Mouse (Mus musculus) limb, embryonic 11.5 days (tissue): Measurements from ENCODE around the gene Ctbp1. TPM values are rescaled to one million over a fixed set of nuclear protein-coding genes. Genes with fewer than 3 reads are reported as not detected.

Experiments
- ATAC-seq: fragments of 200-750 bp; cut with Nextera tagmentation; 2 replicates; pipeline ENCODE4 v1.8.0; 2017; ENCODE audit warnings: low read depth; ENCODE audit not compliant: insufficient number of reproducible peaks, low FRiP score, low TSS enrichment
- DNase-seq: peaks from one replicate; pipeline ENCODE4 v3.0.0-alpha.2; 2015; ENCODE audit warnings: low spot score
- H3K27ac ChIP-seq: fragments of 300-500 bp; sonication (generic); replicated peaks from 2 replicates; pipeline ENCODE4 v1.5.1; 2014; ENCODE audit warnings: low read depth, mild to moderate bottlenecking, low read length
- H3K27me3 ChIP-seq: fragments of 300-500 bp; sonication (generic); 2 replicates; pipeline ENCODE4 v1.6.1; 2014; ENCODE audit warnings: mild to moderate bottlenecking, low read length, mixed read lengths; ENCODE audit not compliant: control insufficient read depth, insufficient read depth
- H3K36me3 ChIP-seq: fragments of 300-500 bp; sonication (generic); 2 replicates; pipeline ENCODE4 v1.6.1; 2014; ENCODE audit warnings: mild to moderate bottlenecking, low read length, moderate library complexity, mixed read lengths; ENCODE audit not compliant: control insufficient read depth, insufficient read depth
- H3K4me1 ChIP-seq: fragments of 300-500 bp; sonication (generic); 2 replicates; pipeline ENCODE4 v1.6.1; 2014; ENCODE audit warnings: low read length, mixed read lengths; ENCODE audit not compliant: control insufficient read depth, insufficient read depth
- H3K4me2 ChIP-seq: fragments of 300-500 bp; sonication (generic); 2 replicates; pipeline ENCODE4 v1.6.1; 2014; ENCODE audit warnings: low read depth, mild to moderate bottlenecking, moderate library complexity; ENCODE audit not compliant: severe bottlenecking
- H3K4me3 ChIP-seq: fragments of 300-500 bp; sonication (generic); 2 replicates; pipeline ENCODE4 v1.5.1; 2014; ENCODE audit warnings: low read depth, low read length
- H3K9ac ChIP-seq: fragments of 300-500 bp; sonication (generic); 2 replicates; pipeline ENCODE4 v1.6.1; 2014; ENCODE audit warnings: mild to moderate bottlenecking, low read length
- H3K9me3 ChIP-seq: fragments of 300-500 bp; sonication (generic); 2 replicates; pipeline ENCODE4 v1.6.1; 2016; ENCODE audit warnings: low read length; ENCODE audit not compliant: control insufficient read depth
- WGBS: fragments of 180-500 bp; shearing (Covaris S2); extraction: QIAGEN DNeasy Blood & Tissue Kit; methylation state at CpG from one replicate; pipeline ENCODE4 v1.1.7; 2014; 5-methylcytosine and 5-hydroxymethylcytosine counted together
- polyA plus RNA-seq: library from polyadenylated mRNA; unstranded; fragments of >200 nt; fragmentation: Nextera tagmentation; extraction: Ambion mirVana; gene quantifications from 2 replicates; pipeline ENCODE4 v1.2.1, GENCODE M21; 2014

Gene Ctbp1
- polyA plus RNA-seq, 1 experiment from 2014 or later = 469 TPM

GRCm38 (mm10) chr5:33222841-33223744, 51.7 kb downstream of the Ctbp1 start:
- DNase-seq = no peak
- Histone ChIP-seq H3K36me3 (no peaks in the 10 kb centered on the region), H3K4me1 (peaks cover 7% of the 10 kb centered on the region), H3K4me2 (no peak overlapping the region), H3K27me3 (no peaks in the 10 kb centered on the region), H3K9ac (no peak overlapping the region), H3K9me3 (no peaks in the 10 kb centered on the region), H3K4me3 (no peak overlapping the region), H3K27ac (no peak overlapping the region)
- ATAC-seq = no peak
- 61% methylated on average over 9 of the region's 9 CpGs for WGBS

GRCm38 (mm10) chr5:33222389-33222788, 52.4 kb downstream of the Ctbp1 start:
- peaks cover 12% of the 10 kb centered on the region for H3K4me1 ChIP-seq
- H3K4me3 ChIP-seq = no peak overlapping the region
- no peaks in the 10 kb centered on the region for H3K9me3 ChIP-seq
- DNase-seq (peak; percentile 32), ATAC-seq (no peak)
- WGBS = 34% methylated on average over 6 of the region's 6 CpGs
- H3K4me2 ChIP-seq = no peak overlapping the region
- no peak overlapping the region for H3K27ac ChIP-seq
- H3K9ac ChIP-seq = no peak overlapping the region
- no peaks in the 10 kb centered on the region for H3K36me3 ChIP-seq
- H3K27me3 ChIP-seq = no peaks in the 10 kb centered on the region

- ATAC-seq (no peak), DNase-seq (no peak)
- no peaks in the 10 kb centered on the region for H3K27me3 ChIP-seq
- WGBS = 66% methylated on average over 10 of the region's 10 CpGs
- H3K4me3 ChIP-seq = no peak overlapping the region
- H3K9me3 ChIP-seq = no peaks in the 10 kb centered on the region
- no peak overlapping the region for H3K27ac ChIP-seq
- H3K9ac ChIP-seq = no peak overlapping the region
- H3K4me1 ChIP-seq = peaks cover 12% of the 10 kb centered on the region
- H3K36me3 ChIP-seq = no peaks in the 10 kb centered on the region
- H3K4me2 ChIP-seq = no peak overlapping the region
Measured at GRCm38 (mm10) chr5:33220350-33221044, 54.3 kb downstream of the Ctbp1 start.

GRCm38 (mm10) chr5:33219831-33220230, 55.0 kb downstream of the Ctbp1 start:
- DNase-seq = no peak
- Histone ChIP-seq H3K27ac (no peak overlapping the region), H3K4me1 (peaks cover 12% of the 10 kb centered on the region), H3K9me3 (no peaks in the 10 kb centered on the region), H3K9ac (no peak overlapping the region), H3K36me3 (no peaks in the 10 kb centered on the region), H3K27me3 (no peaks in the 10 kb centered on the region), H3K4me3 (no peak overlapping the region), H3K4me2 (no peak overlapping the region)
- WGBS = 93% methylated on average over 4 of the region's 4 CpGs
- no peak for ATAC-seq

- H3K9me3 ChIP-seq = no peaks in the 10 kb centered on the region
- H3K4me2 ChIP-seq = no peak overlapping the region
- H3K27me3 ChIP-seq = no peaks in the 10 kb centered on the region
- H3K9ac ChIP-seq = no peak overlapping the region
- WGBS = 89% methylated on average over 20 of the region's 20 CpGs
- no peaks in the 10 kb centered on the region for H3K36me3 ChIP-seq
- peaks cover 12% of the 10 kb centered on the region for H3K4me1 ChIP-seq
- H3K4me3 ChIP-seq = no peak overlapping the region
- ATAC-seq (no peak), DNase-seq (no peak)
- H3K27ac ChIP-seq = no peak overlapping the region
Measured at GRCm38 (mm10) chr5:33218746-33219449, 55.9 kb downstream of the Ctbp1 start.

GRCm38 (mm10) chr5:33218081-33218480, 56.7 kb downstream of the Ctbp1 start, which contains the start of gene Spon2:
TSS of gene Spon2 (minus strand) at chr5:33218455.
- Histone ChIP-seq H3K9ac (peak within 1 kb of the TSS; percentile 9; the same call in 1 of the 2 replicates), H3K4me3 (no peak within 1 kb of the TSS), H3K36me3 (no peaks in the 10 kb centered on the region), H3K4me1 (peaks cover 11% of the 10 kb centered on the region), H3K4me2 (0 out of 2 replicates have a peak within 1 kb of the TSS, but pooled peaks have one; percentile 10), H3K27ac (no peak within 1 kb of the TSS), H3K9me3 (no peaks in the 10 kb centered on the region), H3K27me3 (no peaks in the 10 kb centered on the region)
- WGBS = 37% methylated on average over 5 of the region's 5 CpGs
- DNase-seq (peak; percentile 42), ATAC-seq (no peak)

GRCm38 (mm10) chr5:33217663-33218062, 57.1 kb downstream of the Ctbp1 start:
- H3K27ac ChIP-seq = no peak overlapping the region
- H3K36me3 ChIP-seq = no peaks in the 10 kb centered on the region
- 0 out of 2 replicates have a peak overlapping the region, but pooled peaks have one; percentile 10 for H3K4me2 ChIP-seq
- WGBS = 34% methylated on average over 3 of the region's 3 CpGs
- no peak overlapping the region for H3K4me3 ChIP-seq
- H3K9ac ChIP-seq = peak overlapping the region; percentile 9; the same call in 1 of the 2 replicates
- H3K27me3 ChIP-seq = no peaks in the 10 kb centered on the region
- no peak for ATAC-seq
- peaks cover 8% of the 10 kb centered on the region for H3K4me1 ChIP-seq
- no peaks in the 10 kb centered on the region for H3K9me3 ChIP-seq
- DNase-seq = no peak

- no peak for DNase-seq
- H3K4me1 ChIP-seq = peaks cover 8% of the 10 kb centered on the region
- no peaks in the 10 kb centered on the region for H3K9me3 ChIP-seq
- H3K27ac ChIP-seq = no peak overlapping the region
- no peak overlapping the region for H3K9ac ChIP-seq
- H3K27me3 ChIP-seq = no peaks in the 10 kb centered on the region
- no peak for ATAC-seq
- WGBS = 85% methylated on average over 4 of the region's 4 CpGs
- no peak overlapping the region for H3K4me3 ChIP-seq
- H3K36me3 ChIP-seq = no peaks in the 10 kb centered on the region
- H3K4me2 ChIP-seq = no peak overlapping the region
Measured at GRCm38 (mm10) chr5:33214723-33215122, 60.1 kb downstream of the Ctbp1 start.
